Comparison of ENCODE assay signal across 8 mouse cellular contexts in the genomic region with DNA sequence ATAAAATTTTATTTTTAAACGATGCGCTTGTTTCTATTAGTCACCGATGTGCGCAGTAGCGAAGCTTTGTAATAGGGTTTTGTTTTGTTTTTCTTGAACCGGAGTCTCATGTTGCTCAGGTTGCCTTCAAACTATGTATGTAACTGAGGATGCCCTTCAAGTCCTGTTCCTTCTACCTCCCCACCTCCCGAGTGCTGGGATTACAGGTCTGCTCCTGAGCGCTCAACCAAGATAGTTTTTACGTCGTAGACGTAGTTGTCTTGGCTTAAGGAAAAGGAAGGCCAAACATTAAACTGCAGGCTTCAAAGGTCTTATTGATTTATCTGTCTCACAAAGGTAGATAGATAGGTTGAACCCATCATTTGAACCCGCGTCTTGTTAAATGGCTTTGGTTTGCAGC. TPM values are rescaled to one million over a fixed set of nuclear protein-coding genes. Genes with fewer than 3 reads are reported as not detected.
DNase-seq lines count a peak whose midpoint lies in the region; ATAC-seq and TF ChIP-seq lines count a peak whose summit lies in the region.

No protein-coding gene starts in this region.

- H3K4me1 ChIP-seq in kidney, embryonic 14.5 days (ENCODE audit: control insufficient read depth, insufficient read depth, low read length): no peaks in the 10 kb centered on the region
- peaks cover 11% of the 10 kb centered on the region; the same call in 1 of the 2 replicates for H3K4me1 ChIP-seq in heart, postnatal 0 days (ENCODE audit: control insufficient read depth, insufficient read depth)
- H3K4me1 ChIP-seq in midbrain, embryonic 12.5 days: peaks cover 14% of the 10 kb centered on the region

- H3K36me3 ChIP-seq in kidney, embryonic 14.5 days (ENCODE audit: control insufficient read depth, insufficient read depth, low read length): no peaks in the 10 kb centered on the region; the same call in 1 of the 2 replicates
- no peaks in the 10 kb centered on the region for H3K36me3 ChIP-seq in heart, postnatal 0 days (replicated peaks; ENCODE audit: control insufficient read depth, insufficient read depth, low read length)
- H3K36me3 ChIP-seq in midbrain, embryonic 12.5 days: no peaks in the 10 kb centered on the region; the same call in 1 of the 2 replicates

- no peak for TF ChIP-seq CTCF in heart, postnatal 0 days (IDR thresholded peaks at IDR 0.05; ENCODE audit: low read depth)

- H3K27me3 ChIP-seq in kidney, embryonic 14.5 days (ENCODE audit: control insufficient read depth, insufficient read depth, low read length): no peaks in the 10 kb centered on the region
- no peaks in the 10 kb centered on the region for H3K27me3 ChIP-seq in heart, postnatal 0 days (ENCODE audit: control insufficient read depth, insufficient read depth, low read length)
- H3K27me3 ChIP-seq in midbrain, embryonic 12.5 days: peaks cover 5% of the 10 kb centered on the region

- no peak for DNase-seq in kidney, postnatal 14 days
- peak; percentile 31 for DNase-seq in adipocyte (ENCODE audit: low spot score)
- no peak for DNase-seq in heart, postnatal 0 days (ENCODE audit: low spot score)
- no peak for DNase-seq in urinary bladder, postnatal 4 days (ENCODE audit: low spot score in 2 of 2)
- no peak for DNase-seq in left cerebral cortex, postnatal 10 days (ENCODE audit: extremely low spot score in 1 of 2, low spot score in 2 of 2)
- DNase-seq in gastrocnemius, postnatal 25 days: no peak

- intact Hi-C loops in left cerebral cortex, postnatal 10 days (cut with DNase I): loop anchor here (5.0 kb wide), 1 partner anchor 150 kb away; a partner anchor contains a TSS

- no peak for ATAC-seq in kidney, embryonic 14.5 days (ENCODE audit: low FRiP score, low TSS enrichment)
- no peak for ATAC-seq in heart, postnatal 0 days (ENCODE audit: insufficient read depth, low read depth)
- ATAC-seq in midbrain, embryonic 12.5 days (ENCODE audit: low FRiP score, low read depth): no peak

- H3K27ac ChIP-seq in kidney, embryonic 14.5 days (ENCODE audit: low read depth, low read length): no peak overlapping the region
- H3K27ac ChIP-seq in heart, postnatal 0 days (ENCODE audit: low read depth): no peak overlapping the region
- H3K27ac ChIP-seq in midbrain, embryonic 12.5 days (replicated peaks): no peak overlapping the region

- peak overlapping the region; percentile 46 for H3K4me2 ChIP-seq in kidney, embryonic 14.5 days (replicated peaks; ENCODE audit: low read depth, low read length)
- H3K4me2 ChIP-seq in heart, postnatal 0 days (ENCODE audit: low read depth, low read length): peak overlapping the region; percentile 96
- peak overlapping the region; percentile 81 for H3K4me2 ChIP-seq in midbrain, embryonic 12.5 days (replicated peaks)

- H3K4me3 ChIP-seq in kidney, embryonic 14.5 days (ENCODE audit: low read length): peak overlapping the region; percentile 64
- H3K4me3 ChIP-seq in heart, postnatal 0 days (ENCODE audit: low read depth, low read length): peak overlapping the region; percentile 90
- peak overlapping the region; percentile 89 for H3K4me3 ChIP-seq in midbrain, embryonic 12.5 days

- 11% methylated on average over 13 of the region's 13 CpGs for whole genome bisulfite sequencing in kidney, embryonic 14.5 days
- 13% methylated on average over 13 of the region's 13 CpGs for WGBS in heart, postnatal 0 days
- 15% methylated on average over 13 of the region's 13 CpGs for WGBS in midbrain, embryonic 12.5 days

- peak overlapping the region; percentile 58 for H3K9ac ChIP-seq in kidney, embryonic 14.5 days (ENCODE audit: low read depth, low read length)
- peak overlapping the region; percentile 75; the same call in 1 of the 2 replicates for H3K9ac ChIP-seq in heart, postnatal 0 days (replicated peaks; ENCODE audit: low read depth, low read length)
- peak overlapping the region; percentile 72 for H3K9ac ChIP-seq in midbrain, embryonic 12.5 days (replicated peaks)

- no peak for TF ChIP-seq EP300 in heart, postnatal 0 days (IDR thresholded peaks at IDR 0.05; ENCODE audit: low read depth)

- no peaks in the 10 kb centered on the region for H3K9me3 ChIP-seq in kidney, embryonic 14.5 days (ENCODE audit: control insufficient read depth, low read length)
- H3K9me3 ChIP-seq in heart, postnatal 0 days (replicated peaks; ENCODE audit: control insufficient read depth, low read length): no peaks in the 10 kb centered on the region
- no peaks in the 10 kb centered on the region for H3K9me3 ChIP-seq in midbrain, embryonic 12.5 days

RNA-seq across cellular contexts. Expression of a gene that starts 0.9 kb away (rescaled TPM):
- 52.3 and 66.0 TPM in 2 replicates for polyA plus RNA-seq in kidney, embryonic 14.5 days (2014; fragmentation: Nextera tagmentation; extraction: Ambion mirVana)
- 2.3 and 9.0 TPM in 2 replicates for total RNA-seq in heart, postnatal 0 days (2014; rRNA removed; ENCODE audit: low replicate concordance)
- polyA plus RNA-seq in heart, postnatal 0 days (2015; fragmentation: Nextera tagmentation; extraction: Ambion mirVana): 9.6 and 9.9 TPM in 2 replicates
- 35.3 and 41.0 TPM in 2 replicates for polyA plus RNA-seq in midbrain, embryonic 12.5 days (2016; fragmentation: Nextera tagmentation; extraction: Ambion mirVana)
- 10 to 100 TPM; 19.6 to 19.8 TPM for total RNA-seq in left cerebral cortex, postnatal 10 days (2021)
- 1 to 10 TPM; 6.3 to 8.9 TPM for total RNA-seq in gastrocnemius, postnatal 25 days (2021)

RNA-seq across cellular contexts. Expression of a gene that starts 54.3 kb away (rescaled TPM):
- polyA plus RNA-seq in kidney, embryonic 14.5 days (2014; fragmentation: Nextera tagmentation; extraction: Ambion mirVana): 51.1 and 97.7 TPM in 2 replicates
- 74.3 and 97.5 TPM in 2 replicates for total RNA-seq in heart, postnatal 0 days (2014; rRNA removed; ENCODE audit: low replicate concordance)
- 87.4 and 88.3 TPM in 2 replicates for polyA plus RNA-seq in heart, postnatal 0 days (2015; fragmentation: Nextera tagmentation; extraction: Ambion mirVana)
- polyA plus RNA-seq in midbrain, embryonic 12.5 days (2016; fragmentation: Nextera tagmentation; extraction: Ambion mirVana): 77.2 and 78.0 TPM in 2 replicates
- total RNA-seq in left cerebral cortex, postnatal 10 days (2021): 10 to 100 TPM; 43.5 to 46.5 TPM
- 10 to 100 TPM; 53.8 to 55.3 TPM for total RNA-seq in gastrocnemius, postnatal 25 days (2021)

Comparison
In these comparisons a context has a peak if more than half of its experiments do, and no peak if none do; other contexts are left out.
1. H3K4me2 ChIP-seq: peak in every context shown above with its lines; median percentile 96 in heart, postnatal 0 days; 81 in midbrain, embryonic 12.5 days; 46 in kidney, embryonic 14.5 days.